Mouse (Mus musculus): Measurements from ENCODE around the gene Scgb2b18. TPM values are rescaled to one million over a fixed set of nuclear protein-coding genes. Genes with fewer than 3 reads are reported as not detected.
"Not testable (repeated sequence)": the region's sequence is repeated elsewhere in the genome, so short reads cannot be mapped to it uniquely, and the experiment has no call there.

Gene Scgb2b18
- not detected in 2 replicates for polyA plus RNA-seq (2014; fragmentation: Nextera tagmentation; extraction: Ambion mirVana)

- ATAC-seq (ENCODE audit: low read depth); H3K27me3 ChIP-seq (ENCODE audit: control insufficient read depth, insufficient read depth, low read length); H3K4me2 ChIP-seq (ENCODE audit: low read depth, low read length); H3K9ac ChIP-seq (replicated peaks; ENCODE audit: low read depth, low read length); H3K4me1 ChIP-seq (ENCODE audit: control insufficient read depth, insufficient read depth, low read length); H3K36me3 ChIP-seq (ENCODE audit: control insufficient read depth, insufficient read depth, low read length); H3K4me3 ChIP-seq (ENCODE audit: low read depth, low read length); H3K9me3 ChIP-seq (ENCODE audit: control insufficient read depth, low read length); H3K27ac ChIP-seq (ENCODE audit: low read depth, low read length): not testable (repeated sequence)
- WGBS: 97% methylated on average over 2 of the region's 2 CpGs
These were observed at the start of gene Scgb2b18 for GRCm38 (mm10) chr7:33173764-33174163. TSS of gene Scgb2b18 (minus strand) at chr7:33173864.

DNA sequence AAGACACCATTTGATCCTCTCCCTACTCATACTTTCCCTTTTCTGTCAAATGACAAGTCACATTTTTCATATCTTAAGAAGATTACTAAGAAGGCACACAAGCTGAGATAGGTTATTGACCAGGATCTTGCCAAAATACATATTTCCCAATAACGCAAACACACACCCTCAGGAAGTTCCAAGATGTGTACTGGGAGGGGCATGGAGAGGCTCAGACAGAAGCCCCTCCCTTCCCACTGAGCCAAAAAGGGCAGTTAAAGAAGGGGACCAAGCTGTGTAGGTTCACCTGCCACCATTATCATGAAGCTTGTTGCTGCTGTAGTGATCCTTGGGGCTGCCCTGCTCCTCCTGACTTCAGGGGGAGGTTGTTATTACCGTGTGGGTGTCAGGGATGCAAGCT, 11.6 kb upstream of the Scgb2b18 start, which contains the start of gene Scgb1b18:
Gene Scgb1b18, plus strand, starts transcription at position 301 of the 400 bp plus-strand sequence.
- not testable (repeated sequence) for H3K36me3 ChIP-seq (ENCODE audit: control insufficient read depth, insufficient read depth, low read length)

More for the DNA sequence above, 11.6 kb upstream of the Scgb2b18 start, which contains the start of gene Scgb1b18:
- not testable (repeated sequence) for H3K4me2 ChIP-seq (ENCODE audit: low read depth, low read length); H3K4me3 ChIP-seq (ENCODE audit: low read depth, low read length); H3K27ac ChIP-seq (ENCODE audit: low read depth, low read length); H3K9me3 ChIP-seq (ENCODE audit: control insufficient read depth, low read length); ATAC-seq (ENCODE audit: low read depth); H3K9ac ChIP-seq (replicated peaks; ENCODE audit: low read depth, low read length); H3K4me1 ChIP-seq (ENCODE audit: control insufficient read depth, insufficient read depth, low read length); H3K27me3 ChIP-seq (ENCODE audit: control insufficient read depth, insufficient read depth, low read length)
- WGBS: no CpG with 5 or more reads among the region's 2 CpGs

Other genes starting within 250 kb of the Scgb2b18 start
- not detected in 2 replicates for gene Scgb2b17, start 117.3 kb downstream of the Scgb2b18 start, polyA plus RNA-seq (2014; fragmentation: Nextera tagmentation; extraction: Ambion mirVana)
- not detected in 2 replicates for gene Scgb1b17, start 110.4 kb downstream of the Scgb2b18 start, polyA plus RNA-seq (2014; fragmentation: Nextera tagmentation; extraction: Ambion mirVana)
- not detected in 2 replicates for gene Scgb1b18, start 11.7 kb upstream of the Scgb2b18 start, polyA plus RNA-seq (2014; fragmentation: Nextera tagmentation; extraction: Ambion mirVana)
- not detected in 2 replicates for gene Scgb2b19, start 106.5 kb upstream of the Scgb2b18 start, polyA plus RNA-seq (2014; fragmentation: Nextera tagmentation; extraction: Ambion mirVana)
- gene Scgb1b19, start 113.4 kb upstream of the Scgb2b18 start, polyA plus RNA-seq (2014; fragmentation: Nextera tagmentation; extraction: Ambion mirVana): not detected in 2 replicates
- not detected in 2 replicates for gene Scgb2b20, start 192.5 kb upstream of the Scgb2b18 start, polyA plus RNA-seq (2014; fragmentation: Nextera tagmentation; extraction: Ambion mirVana)
- not detected in 2 replicates for gene Scgb1b20, start 199.4 kb upstream of the Scgb2b18 start, polyA plus RNA-seq (2014; fragmentation: Nextera tagmentation; extraction: Ambion mirVana)